Mouse (Mus musculus) embryo, embryonic 10.5 days (tissue): ENCODE measurements around the gene Uap1l1.
A peak's percentile ranks its signal among the peaks of the same experiment; 100 is the strongest.
"Not testable (repeated sequence)": the region's sequence is repeated elsewhere in the genome, so short reads cannot be mapped to it uniquely, and the experiment has no call there.

Experiments
- DNase-seq: peaks from one replicate; pipeline ENCODE4 v3.0.0-alpha.2; 2015; ENCODE audit warnings: low spot score

The Uap1l1 gene

DNA sequence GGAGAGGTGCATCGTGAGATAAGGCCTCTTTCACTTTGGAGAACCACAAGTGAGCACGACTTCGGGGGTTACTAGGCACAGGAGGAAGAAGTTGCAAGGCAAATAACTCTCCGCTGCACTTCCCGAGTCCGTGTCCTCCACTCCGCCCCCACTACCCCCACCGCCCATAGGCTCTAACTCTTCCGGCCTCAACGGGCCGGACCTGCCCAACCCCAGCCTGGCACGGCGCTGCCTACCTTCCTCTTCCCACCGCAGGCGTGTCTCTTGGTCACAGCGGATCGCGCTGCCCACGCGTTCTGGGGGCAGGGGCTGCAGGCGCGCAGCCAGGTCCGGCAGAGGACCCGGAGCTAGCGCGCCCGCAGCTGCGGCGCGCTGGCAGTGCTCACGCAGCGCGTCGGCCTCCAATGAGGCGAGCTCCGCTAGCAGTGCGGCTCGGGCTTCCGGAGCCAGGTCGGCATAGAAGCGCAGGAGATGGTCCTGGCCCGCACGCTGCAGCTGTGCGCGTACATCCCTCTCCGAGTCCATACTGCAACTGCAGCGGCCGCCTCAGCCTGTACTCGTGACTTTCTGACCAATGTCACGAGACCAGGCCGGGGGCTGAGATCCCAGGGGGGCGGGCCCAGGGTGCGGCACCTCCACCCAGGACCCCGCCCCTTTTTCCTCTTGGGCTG, at the start of gene Uap1l1:
TSS of gene Uap1l1 (minus strand) at position 592 of the 671 bp plus-strand sequence.
- peak; percentile 82 for DNase-seq

DNA sequence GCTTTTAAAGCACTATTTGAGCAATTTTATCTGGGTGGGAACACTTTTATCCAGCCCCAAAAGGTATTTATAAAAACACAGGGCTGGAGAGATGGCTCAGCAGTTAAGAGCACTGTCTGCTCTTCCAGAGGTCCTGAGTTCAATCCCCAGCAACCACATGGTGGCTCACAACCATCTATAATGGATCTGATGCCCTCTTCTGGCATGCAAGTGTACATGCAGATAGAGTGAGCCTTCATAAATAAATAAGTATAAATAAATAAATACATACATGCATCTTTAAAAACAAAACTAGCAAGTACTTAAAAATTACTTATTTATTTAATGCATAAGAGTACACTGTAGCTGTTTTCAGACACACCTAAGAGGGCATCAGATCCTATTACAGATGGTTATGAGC, 48.0 kb upstream of the Uap1l1 start:
- DNase-seq = not testable (repeated sequence)

DNA sequence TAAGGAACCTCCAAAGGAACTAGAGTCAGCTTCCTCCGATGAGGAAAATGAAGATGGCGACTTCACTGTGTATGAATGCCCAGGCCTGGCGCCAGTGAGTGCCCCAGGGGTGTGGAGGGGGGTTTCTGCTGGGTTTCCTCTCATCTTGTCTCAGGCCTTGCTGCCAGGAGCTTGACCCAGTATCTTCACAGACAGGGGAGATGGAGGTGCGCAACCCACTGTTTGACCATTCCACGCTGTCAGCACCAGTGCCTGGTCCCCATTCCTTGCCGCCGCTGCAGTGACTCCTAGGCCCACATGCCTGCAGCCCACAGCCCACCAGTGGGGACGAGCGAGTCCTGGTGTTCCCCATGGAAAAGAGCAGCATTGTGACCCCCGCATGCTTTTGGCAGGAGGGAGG, 43.4 kb upstream of the Uap1l1 start:
- DNase-seq = no peak

DNA sequence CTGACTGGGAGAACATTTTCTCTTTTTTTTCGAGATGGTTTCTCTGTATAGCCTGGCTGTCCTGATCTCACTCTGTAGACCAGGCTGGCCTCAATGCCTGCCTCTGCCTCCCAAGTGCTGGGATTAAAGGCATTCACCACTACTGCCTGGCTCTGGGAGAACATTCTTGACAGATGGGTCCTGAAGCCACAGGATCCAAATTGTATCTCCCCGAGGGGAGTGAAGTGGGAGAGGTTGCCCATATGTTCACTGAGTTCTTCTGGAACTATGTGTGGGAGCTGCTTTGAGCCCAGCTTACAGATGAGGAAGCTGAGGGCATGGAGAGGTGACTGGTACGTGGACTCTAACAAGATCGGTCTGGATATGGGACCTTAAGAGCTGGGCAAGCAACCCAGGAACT, 38.5 kb upstream of the Uap1l1 start:
- DNase-seq = no peak

DNA sequence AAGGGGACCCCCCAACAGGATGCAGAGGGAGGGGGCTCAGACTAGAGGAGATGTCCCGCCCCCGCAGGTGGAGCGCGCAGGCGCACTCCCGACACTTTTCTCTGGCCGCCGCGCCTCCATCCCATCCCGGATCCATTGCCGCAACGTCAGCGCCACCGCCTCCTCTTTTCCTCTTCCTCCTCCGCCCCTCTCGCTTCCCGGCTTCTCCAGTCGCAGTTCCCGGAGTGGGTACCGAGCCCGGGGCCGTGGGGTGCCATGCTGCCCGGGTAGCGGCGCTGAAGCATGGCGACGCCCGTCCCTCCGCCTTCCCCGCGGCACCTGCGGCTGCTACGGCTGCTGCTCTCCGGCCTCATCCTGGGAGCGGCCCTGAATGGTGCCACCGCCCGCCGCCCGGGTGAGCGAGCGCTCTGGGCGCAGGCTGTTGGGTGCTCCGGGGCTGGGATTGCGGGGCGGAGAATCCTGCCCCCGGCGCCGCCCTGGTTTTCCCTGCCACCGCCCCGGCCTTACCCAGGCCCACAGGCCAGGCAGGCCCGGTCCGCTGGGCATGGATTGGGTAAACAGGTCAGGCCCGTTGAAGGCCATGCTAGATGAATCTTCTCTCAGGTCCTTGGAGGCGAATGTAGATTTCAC, 37.6 kb upstream of the Uap1l1 start:
- no peak for DNase-seq

DNA sequence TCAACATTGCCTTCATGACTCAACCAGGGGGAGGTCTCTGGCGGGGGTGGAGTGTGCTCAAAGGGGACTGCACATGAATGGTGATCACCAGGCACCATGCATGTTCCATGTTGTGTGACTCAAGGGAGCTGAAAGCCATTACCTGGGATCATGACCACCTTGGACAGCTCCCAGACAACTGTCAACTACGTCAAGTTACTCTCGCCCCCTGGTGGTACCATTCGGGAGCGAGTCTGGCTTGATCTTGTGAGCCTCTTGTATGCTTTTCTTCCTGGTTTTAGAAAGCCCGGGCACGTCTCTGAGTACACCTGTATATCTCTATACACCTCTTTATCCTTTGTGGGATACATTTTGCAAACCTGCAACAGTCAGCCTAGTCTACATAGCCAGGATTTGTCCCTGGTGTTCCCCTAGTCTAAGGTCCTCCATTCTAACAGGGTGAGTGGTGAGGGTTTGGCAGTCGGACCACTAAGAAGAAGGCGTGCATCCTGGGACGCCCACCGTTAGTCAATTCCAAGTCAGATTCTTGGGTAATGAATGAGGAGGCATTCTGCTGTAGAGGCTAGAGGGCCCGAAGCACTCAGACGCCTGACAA, 37.0 kb upstream of the Uap1l1 start:
- peak; percentile 93 for DNase-seq

DNA sequence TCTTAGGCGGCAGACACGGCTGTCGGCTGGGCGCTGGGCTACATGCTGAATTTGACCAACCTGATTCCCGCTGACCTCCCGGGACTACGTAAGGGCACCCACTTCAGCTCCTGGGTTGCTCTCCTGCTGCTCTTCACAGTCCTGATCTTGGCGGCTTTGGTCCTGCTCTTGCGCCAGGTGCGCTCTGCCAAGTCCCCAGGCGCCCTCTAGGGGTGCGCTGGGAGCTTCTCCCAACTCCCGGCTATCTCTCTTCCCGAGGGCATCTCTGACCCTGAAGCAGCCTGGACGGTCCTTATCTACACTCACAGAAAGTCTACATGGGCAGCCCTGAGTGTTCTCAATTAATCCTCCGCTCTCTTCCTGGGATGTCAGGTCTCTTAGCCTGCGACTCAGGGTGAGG, 35.3 kb upstream of the Uap1l1 start:
- peak; percentile 55 for DNase-seq

DNA sequence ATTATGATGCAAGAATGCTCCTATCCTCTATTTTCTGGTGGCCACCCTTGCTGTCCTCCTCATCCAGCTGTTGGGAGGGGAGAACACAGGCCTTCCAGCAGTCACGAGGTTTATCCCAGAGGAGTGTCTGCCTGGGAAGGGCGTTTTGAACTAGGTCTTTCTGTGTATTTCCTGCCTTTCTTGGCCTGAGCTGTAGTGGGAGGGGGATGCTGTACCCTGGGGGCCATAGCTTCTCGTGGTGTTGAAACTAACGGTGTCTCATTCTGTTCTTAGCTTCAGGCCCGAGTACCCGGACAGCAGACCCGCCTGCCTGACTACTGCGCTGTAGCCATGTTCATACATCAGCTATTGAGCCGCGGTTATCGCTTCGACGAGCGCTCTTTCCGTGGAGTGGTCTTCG, 34.8 kb upstream of the Uap1l1 start:
- DNase-seq = no peak

DNA sequence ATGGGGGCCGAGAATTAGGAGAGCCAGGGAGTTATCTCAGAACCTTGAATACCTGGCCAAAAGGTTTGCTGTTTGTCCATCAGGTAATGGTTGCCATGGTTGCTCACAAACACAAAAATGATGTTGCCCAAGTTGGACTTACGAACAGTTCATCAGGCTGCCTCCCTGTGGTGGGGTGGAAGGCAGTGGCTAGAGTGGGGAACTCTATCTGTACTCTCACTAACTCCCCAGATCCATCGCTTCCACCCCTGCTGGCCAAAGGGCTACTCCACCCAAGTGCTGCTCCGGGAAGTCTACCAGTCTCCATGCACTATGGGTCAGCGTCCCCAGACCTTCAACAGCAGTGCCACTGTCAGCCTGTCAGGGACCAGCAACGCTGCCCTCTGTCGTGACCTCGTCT, 33.6 kb upstream of the Uap1l1 start, which contains the start of gene Npdc1:
TSS of gene Npdc1 (plus strand) at position 301 of the 400 bp plus-strand sequence.
- DNase-seq = no peak

DNA sequence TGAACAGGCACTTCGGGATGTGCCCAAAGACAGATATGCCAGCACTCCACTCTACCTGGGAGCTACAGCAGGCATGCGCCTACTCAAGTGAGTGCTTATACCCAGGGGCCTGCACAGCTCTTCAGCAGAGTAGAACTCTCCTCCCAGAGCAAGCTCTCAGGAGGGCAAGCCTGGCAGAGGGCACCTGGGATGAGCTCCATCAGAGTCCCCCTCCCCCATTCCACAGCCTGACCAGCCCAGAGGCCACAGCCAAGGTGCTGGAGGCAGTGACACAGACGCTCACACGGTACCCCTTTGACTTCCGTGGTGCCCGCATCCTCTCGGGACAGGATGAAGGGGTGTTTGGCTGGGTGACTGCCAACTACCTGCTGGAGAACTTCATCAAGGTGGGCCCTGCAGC, 32.6 kb upstream of the Uap1l1 start:
- no peak for DNase-seq

DNA sequence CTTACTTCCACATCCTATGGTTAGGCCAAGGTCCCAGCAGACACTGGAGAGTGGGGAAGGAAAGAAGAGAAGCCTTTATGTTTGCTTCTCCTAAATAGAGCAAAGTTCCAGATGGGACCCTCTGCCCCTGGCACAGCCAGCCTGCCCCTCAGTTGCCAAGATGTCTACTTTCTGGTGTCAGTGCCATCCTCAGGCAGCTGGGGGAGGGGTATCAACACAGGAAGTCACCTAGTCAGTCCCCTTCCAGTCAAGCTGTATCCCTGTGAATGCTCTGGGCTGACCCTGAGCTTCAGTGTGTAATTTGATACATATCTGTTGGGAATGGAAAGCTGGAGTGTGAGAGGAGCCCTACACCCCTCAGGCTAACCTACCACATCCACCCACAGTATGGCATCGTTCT, 31.5 kb upstream of the Uap1l1 start:
- DNase-seq = no peak

DNA sequence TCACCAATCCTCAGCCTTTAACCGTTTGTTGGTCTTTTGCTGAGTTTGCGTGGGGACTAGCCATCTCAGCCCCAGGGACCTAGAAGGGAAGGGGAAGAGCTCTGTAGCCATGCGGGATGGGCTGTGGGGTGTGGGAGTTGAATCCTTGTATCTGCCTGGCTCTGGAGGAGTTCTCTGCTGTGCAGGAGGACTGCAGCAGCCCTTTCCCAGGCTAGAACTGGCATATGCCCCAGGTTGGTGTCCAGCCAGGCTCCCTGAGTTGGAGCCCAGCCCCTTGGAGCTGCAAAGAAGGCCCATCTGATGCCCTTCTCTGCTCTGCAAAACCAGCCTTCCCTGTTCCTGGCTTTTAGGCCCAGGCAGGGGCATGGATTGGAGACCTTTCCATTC, 31.1 kb upstream of the Uap1l1 start:
- no peak for DNase-seq

DNA sequence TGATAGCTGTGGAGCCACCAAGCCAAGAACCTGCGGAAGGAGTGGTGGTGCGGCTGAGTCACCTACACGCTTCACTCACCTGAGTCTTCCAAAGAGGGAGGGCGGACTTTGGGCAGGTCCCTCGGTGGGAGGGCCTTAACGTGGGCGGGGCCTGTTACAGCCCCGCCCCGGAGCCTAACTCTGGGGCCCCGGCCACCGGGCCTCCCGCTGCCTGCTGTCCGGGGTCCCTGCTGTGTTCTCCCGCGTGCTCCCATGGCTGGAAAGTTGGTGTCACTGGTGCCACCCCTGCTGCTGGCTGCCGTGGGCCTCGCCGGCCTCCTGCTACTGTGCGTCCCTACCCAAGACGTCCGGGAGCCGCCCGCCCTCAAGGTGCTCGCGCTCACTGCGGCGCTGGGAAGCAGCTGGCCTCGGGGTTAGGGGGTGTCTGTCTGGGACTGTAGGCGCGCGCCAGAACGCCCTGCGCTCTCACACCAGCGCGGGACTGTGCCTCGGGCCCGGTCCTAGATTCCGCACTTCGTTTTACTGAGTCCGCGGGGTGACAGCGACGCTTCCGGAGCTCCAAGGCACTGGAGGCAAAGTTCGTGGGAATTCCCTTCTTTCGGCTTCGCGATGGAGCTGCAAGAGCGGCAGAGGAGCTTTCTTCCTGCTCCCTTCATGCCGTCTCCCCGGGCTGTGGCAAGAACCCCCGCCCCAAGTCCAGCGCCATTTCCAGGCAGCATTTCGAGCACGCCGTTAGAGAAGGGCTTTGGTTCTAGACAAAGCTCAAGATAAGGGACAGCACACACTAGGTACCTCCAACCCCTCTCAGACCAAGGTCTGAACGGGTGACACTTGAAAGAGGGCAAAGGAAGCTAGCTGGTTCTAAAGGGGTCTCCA, 30.5 kb upstream of the Uap1l1 start, which contains the start of gene Entpd2:
TSS of gene Entpd2 (plus strand) at position 154 of the 876 bp plus-strand sequence.
- peak; percentile 50 for DNase-seq

DNA sequence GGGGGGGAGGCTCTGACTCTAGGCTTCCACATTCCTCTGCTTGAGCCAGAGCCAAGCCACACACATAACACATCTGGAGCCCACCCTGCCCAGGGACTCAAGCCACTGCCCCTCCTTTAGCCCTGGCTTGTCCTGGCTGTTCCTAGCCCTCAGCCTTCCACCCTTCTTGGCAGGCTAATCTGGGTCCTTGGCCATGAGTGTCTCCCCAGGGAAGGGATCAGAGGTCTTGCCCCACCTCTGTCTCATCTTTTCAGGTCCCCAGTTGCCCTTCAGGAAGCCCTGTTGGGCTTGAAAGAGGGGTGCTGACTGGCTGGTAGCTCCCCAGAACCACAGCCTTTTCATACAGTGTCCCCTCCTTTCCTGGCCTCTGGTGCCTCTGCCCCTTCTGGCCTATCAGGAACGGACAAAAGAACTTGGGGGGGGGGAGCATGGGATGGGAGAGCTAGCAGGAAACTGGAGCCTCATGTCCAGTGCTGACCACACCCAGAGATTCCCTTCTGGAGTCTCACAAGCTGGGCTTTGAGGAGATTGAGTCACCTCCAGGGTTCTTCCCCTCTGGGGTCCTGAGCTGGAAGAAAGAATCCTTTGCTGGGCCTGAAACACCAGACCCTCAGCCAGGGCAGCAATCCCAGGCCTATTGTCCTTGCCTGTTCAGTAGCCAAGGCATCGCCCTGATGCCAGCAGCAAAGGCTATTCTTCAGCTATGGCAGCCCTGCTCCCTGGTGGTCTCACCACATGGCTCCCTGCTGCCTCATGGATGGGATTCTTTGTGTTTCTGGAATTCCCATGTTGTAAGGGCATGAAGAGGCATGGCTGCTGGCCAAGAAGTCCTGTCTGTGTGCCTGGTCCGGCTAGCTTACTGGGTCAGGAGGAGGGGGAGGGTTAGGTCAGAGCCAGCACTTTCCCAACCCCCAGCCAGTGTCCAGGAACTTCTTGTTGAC, 29.1 kb upstream of the Uap1l1 start:
- DNase-seq = no peak

DNA sequence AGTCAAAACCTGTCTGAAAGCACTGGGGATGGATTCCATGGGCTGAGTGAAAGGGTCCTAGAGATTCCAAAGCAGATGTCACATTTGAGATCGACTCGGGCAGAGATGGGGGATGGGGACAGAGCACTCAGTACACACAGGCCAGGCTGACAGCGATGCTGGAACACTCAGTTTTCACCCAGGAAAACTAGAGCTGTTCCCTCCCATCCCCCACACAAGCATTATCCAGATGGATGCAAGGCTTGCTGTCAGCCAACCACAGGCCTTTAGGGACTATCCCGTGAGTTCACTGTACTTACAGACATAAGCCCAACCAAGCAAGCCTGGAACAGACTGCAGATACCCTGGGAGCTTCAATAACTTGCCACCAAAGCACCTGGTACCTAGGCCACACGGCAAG, 25.8 kb upstream of the Uap1l1 start:
- DNase-seq = no peak

DNA sequence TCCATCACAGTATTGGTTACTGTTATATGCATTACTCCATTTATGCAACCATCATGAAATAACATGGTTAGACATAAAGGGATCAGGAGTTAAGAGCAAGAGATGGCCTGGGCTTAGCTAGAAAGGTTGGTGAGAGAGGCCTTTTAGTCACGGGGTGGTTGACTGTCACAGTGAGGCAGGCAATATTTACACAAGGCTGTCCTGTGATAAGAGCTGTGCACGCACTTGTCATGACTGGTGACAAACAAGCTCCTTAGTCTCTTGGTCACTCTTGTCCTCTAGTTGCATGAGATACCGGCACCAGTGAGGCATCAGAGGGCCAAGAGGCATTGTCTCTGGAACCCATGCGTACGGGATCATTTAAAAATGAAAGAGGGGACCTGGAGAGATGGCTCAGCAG, 19.0 kb upstream of the Uap1l1 start:
- DNase-seq = no peak

DNA sequence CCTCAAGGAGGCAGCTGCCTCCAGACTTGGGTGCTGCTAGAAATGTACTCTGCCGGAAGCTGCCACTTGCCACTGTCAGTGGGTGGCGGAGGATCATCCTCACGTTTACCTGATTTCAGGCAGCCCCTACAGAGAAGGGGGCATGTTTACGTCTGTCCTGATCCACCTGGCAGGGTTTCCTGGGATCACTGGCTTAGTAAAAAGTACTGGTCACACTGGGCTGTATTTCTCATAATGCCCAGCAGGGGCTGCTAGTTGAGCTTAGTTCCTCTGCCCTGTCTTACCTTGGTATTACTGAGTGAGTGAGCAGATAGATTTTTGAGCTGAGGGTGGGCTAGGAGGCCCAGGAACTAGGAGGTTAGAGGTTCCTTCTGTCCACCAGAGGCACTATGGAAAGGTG, 11.1 kb upstream of the Uap1l1 start:
- DNase-seq = peak; percentile 74

DNA sequence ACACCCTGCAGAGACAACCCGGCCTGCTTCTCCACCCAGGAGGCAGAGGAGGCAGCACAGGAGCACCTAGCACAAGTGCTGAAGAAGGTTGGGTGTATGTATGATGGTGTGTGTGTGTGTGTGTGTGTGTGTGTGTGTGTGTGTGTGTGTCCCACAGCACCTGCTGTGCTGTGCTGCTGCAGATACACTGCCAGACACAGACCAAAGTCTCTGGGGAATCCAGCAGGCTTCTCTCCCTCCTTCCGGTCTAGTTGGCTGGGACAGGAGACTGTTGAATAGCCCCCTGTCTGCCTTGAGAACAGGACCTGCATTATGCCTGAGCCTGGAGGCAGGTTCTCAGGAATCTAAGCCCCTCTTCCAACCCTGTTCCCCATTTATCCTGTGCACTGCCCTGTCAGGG, 7.9 kb upstream of the Uap1l1 start:
- no peak for DNase-seq

DNA sequence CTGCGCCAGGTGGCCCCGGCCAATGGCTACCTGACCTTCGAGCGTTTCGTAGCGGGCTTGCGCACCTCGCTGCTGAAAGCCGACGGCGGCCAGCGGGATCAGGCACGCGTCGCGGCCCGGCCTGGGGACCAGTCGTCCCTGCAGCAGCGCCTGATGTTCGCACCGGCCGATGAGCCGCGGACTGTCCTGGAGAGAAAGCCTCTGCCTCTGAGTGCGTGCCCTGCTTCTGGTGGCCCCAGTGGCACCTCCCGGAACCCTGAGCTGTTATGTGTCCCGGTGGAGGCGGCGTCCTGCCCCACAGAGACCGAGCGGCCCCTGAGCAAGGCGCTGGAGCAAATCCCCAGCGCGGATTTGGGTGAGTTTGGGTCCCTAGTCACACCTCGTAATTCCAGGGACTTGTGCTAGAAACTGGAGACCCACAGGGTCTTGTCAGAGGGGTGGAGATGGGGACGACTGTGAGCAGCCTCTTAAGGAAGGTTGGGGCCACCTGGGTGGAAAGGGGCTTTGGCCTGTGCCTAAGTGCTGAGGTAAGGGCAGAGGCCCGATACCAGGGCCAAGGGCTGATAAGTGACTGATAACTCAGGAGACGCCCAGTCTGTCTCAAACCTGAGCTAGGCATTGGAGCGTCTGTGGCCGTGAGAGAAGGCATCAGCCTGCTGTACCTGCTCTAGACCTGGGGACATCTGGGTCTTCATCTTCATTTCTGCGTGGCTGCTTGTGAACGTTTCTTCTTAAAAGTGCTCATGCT, 7.3 kb upstream of the Uap1l1 start:
- DNase-seq = no peak

DNA sequence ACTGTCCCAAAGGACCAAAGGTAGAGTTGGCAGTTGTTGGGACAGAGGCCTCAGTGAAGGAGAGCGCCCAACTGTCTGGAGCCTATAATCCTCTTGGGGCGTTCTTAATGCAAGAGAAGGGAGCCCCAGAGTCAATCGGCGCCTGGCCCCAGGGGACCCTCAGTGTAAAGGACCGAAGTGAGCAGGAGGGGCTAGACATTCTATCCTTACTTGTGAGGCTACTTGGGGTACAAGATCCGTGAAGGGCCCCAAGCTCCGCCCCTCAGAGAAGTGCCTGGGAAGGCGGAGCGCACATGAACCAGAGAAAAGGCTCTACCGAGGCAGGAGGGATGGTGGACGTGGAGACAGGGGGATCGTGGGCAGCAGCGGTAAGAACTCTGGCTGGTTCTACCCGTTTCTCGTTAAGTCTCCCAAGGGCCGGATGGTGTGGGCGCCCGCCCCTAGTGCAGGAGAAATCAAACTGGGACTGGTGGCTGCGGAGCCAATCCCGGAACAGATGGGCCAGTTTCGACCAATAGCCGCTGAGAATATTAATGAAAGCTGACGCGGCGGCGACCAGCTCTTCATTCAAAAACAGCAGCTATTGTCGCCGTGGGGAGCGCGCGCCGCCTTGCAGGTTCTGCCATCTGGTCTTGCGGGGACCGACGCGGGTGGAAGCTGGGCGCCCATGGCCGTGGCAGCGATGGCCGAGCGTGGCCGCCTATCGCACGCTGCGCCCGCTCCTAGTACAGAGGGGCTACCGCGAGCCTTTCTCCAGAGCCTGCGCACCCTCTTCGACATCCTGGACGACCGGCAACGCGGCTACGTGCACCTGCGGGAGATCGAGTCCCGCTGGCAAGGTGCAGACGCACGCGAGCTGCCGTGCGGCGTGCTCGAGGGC, 6.5 kb upstream of the Uap1l1 start, which contains the start of gene Sapcd2:
TSS of gene Sapcd2 (plus strand) at position 558 of the 880 bp plus-strand sequence.
- peak; percentile 96 for DNase-seq
